Mouse (Mus musculus) thymus, adult 2 months (tissue): ENCODE results near the gene 5730596B20Rik.

Experiments
- CTCF ChIP-seq: fragments of 200-500 bp; IDR thresholded peaks from 2 replicates; pipeline ENCODE4 v1.5.1; 2012; ENCODE audit warnings: mild to moderate bottlenecking, control low read depth, low read length, moderate library complexity, borderline replicate concordance; ENCODE audit not compliant: control insufficient read depth, poor library complexity, insufficient read depth; ENCODE audit errors: extremely low read depth
- POLR2A ChIP-seq: fragments of 200-500 bp; IDR thresholded peaks from 2 replicates; pipeline ENCODE4 v1.6.1; 2012; ENCODE audit warnings: mild to moderate bottlenecking, low read length, control low read depth, moderate library complexity; ENCODE audit not compliant: control insufficient read depth, poor library complexity, insufficient read depth; ENCODE audit errors: extremely low read depth

DNA sequence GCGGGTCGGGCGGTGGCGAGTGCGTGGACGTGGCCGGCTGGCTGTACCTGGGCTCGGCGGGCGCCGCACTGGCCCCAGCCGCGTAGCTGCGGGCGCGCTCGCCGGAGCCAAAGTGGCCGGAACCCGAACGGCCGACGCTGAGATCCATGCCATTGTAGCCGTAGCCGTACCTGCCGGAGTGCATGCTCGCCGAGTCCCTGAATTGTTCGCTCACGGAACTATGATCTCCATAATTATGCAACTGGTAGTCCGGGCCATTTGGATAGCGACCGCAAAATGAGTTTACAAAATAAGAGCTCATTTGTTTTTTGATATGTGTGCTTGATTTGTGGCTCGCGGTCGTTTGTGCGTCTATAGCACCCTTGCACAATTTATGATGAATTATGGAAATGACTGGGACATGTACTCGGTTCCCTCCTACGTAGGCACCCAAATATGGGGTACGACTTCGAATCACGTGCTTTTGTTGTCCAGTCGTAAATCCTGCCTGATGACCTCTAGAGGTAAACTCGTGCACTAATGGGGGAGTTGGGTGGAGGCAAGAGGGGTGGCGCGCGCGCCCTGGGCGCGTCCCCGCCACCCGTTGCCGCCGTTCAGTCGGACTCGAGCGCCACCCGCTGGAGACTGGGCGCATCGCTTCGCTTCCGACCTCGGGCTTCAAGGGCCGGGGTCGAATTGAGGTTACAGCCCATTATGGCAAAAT lies 26.9 kb downstream of the 5730596B20Rik start, which contains the start of gene Hoxa5:
- TF ChIP-seq CTCF (no peak), POLR2A (no peak)
